Mouse (Mus musculus) forebrain, embryonic 14.5 days (tissue): ENCODE data around the gene Olfr1336. TPM values are rescaled to one million over a fixed set of nuclear protein-coding genes. Genes with fewer than 3 reads are reported as not detected.
"Not testable (repeated sequence)": the region's sequence is repeated elsewhere in the genome, so short reads cannot be mapped to it uniquely, and the experiment has no call there.

Experiments used
- ATAC-seq: fragments of 200-750 bp; cut with Nextera tagmentation; 2 replicates; pipeline ENCODE4 v1.8.0; 2017; ENCODE audit warnings: mild to moderate bottlenecking, moderate library complexity
- DNase-seq: peaks from one replicate; pipeline ENCODE4 v3.0.0-alpha.2; 2015; ENCODE audit warnings: low spot score
- H3K27ac ChIP-seq: fragments of 300-500 bp; sonication (generic); 2 replicates; pipeline ENCODE4 v1.5.1; 2014; ENCODE audit warnings: low read depth, mild to moderate bottlenecking, control low read depth, low read length, moderate library complexity
- H3K27me3 ChIP-seq: fragments of 300-500 bp; sonication (generic); replicated peaks from 2 replicates; pipeline ENCODE4 v1.6.1; 2014; ENCODE audit warnings: low read length, control low read depth, mixed read lengths; ENCODE audit not compliant: control insufficient read depth, insufficient read depth
- H3K36me3 ChIP-seq: fragments of 300-500 bp; sonication (generic); 2 replicates; pipeline ENCODE4 v1.6.1; 2014; ENCODE audit warnings: low read length, control low read depth; ENCODE audit not compliant: control insufficient read depth, insufficient read depth
- H3K4me1 ChIP-seq: fragments of 300-500 bp; sonication (generic); 2 replicates; pipeline ENCODE4 v1.6.1; 2014; ENCODE audit warnings: antibody characterized with exemption, low read length, control low read depth; ENCODE audit not compliant: control insufficient read depth, insufficient read depth
- H3K4me2 ChIP-seq: fragments of 300-500 bp; sonication (generic); 2 replicates; pipeline ENCODE4 v1.6.1; 2014; ENCODE audit warnings: mild to moderate bottlenecking, control low read depth, low read length
- H3K4me3 ChIP-seq: fragments of 300-500 bp; sonication (generic); 2 replicates; pipeline ENCODE4 v1.5.1; 2014; ENCODE audit warnings: low read depth, low read length, control low read depth
- H3K9ac ChIP-seq: fragments of 300-500 bp; sonication (generic); 2 replicates; pipeline ENCODE4 v1.6.1; 2014; ENCODE audit warnings: mild to moderate bottlenecking, low read length, control low read depth, moderate library complexity
- H3K9me3 ChIP-seq: fragments of 300-500 bp; sonication (generic); replicated peaks from 2 replicates; pipeline ENCODE4 v1.6.1; 2016; ENCODE audit warnings: low read length, control low read depth, mixed read lengths; ENCODE audit not compliant: control insufficient read depth
- WGBS: fragments of 180-500 bp; shearing (Covaris S2); extraction: QIAGEN DNeasy Blood & Tissue Kit; methylation state at CpG from one replicate; pipeline ENCODE4 v1.1.7; 2014; 5-methylcytosine and 5-hydroxymethylcytosine counted together
- polyA plus RNA-seq: library from polyadenylated mRNA; unstranded; fragments of >200 nt; fragmentation: Nextera tagmentation; extraction: Ambion mirVana; gene quantifications from 2 replicates; pipeline ENCODE4 v1.2.1, GENCODE M21; 2014

Olfr1336 gene
- polyA plus RNA-seq, 1 experiment from 2014 or later = not detected

DNA sequence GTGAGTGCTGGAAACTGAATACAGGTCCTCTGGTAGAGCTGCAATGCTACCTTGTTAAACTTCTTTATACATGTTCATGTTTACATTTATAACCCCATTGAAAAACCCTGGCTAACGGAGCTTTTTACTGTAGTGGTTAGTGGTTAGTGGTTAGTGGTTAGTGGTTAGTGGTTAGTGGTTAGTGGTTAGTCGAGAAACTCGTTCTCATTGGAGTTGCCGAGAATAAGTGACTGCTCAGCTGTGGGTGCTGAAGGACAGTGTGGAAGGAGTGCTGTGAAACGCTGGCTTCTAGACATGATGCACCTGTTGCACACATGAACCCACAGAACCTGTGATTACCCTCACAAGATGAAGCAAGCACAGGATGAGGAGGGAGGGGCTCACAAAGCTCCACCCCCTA lies 8.2 kb upstream of the Olfr1336 start:
- WGBS = 94% methylated on average over 5 of the region's 5 CpGs
- no peaks in the 10 kb centered on the region for H3K4me1 ChIP-seq

DNA sequence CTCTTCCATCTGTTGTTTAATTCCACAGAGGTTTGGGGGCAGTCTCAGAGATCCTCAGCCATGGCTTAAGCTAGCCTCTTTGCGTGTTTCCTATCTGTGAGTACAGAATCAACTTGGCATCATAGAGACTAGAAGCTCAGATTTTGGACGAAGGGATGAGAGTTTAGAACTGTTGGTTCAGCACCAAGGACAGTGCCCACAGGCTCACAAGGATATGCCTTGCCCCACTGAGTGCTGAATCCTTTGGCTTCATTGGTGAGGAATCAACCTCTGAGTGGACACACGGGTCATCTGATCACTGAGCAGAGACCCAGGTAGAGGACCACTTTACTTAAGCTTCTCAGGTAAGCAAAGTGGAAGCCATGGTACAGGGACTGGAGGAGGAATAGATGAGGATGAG lies 431 bp downstream of the Olfr1336 start:
- Histone ChIP-seq H3K27me3 (no peaks in the 10 kb centered on the region), H3K4me2 (no peak overlapping the region), H3K4me3 (no peak overlapping the region), H3K9me3 (no peaks in the 10 kb centered on the region), H3K9ac (no peak overlapping the region), H3K4me1 (no peaks in the 10 kb centered on the region), H3K36me3 (no peaks in the 10 kb centered on the region), H3K27ac (no peak overlapping the region)
- no peak for ATAC-seq
- DNase-seq = no peak
- 42% methylated on average over 3 of the region's 3 CpGs for WGBS

More for the DNA sequence above, 8.2 kb upstream of the Olfr1336 start:
- ATAC-seq (no peak), DNase-seq (no peak)
- Histone ChIP-seq H3K36me3 (no peaks in the 10 kb centered on the region), H3K27me3 (no peaks in the 10 kb centered on the region), H3K4me2 (no peak overlapping the region), H3K27ac (no peak overlapping the region), H3K9me3 (no peaks in the 10 kb centered on the region), H3K9ac (no peak overlapping the region), H3K4me3 (no peak overlapping the region)

DNA sequence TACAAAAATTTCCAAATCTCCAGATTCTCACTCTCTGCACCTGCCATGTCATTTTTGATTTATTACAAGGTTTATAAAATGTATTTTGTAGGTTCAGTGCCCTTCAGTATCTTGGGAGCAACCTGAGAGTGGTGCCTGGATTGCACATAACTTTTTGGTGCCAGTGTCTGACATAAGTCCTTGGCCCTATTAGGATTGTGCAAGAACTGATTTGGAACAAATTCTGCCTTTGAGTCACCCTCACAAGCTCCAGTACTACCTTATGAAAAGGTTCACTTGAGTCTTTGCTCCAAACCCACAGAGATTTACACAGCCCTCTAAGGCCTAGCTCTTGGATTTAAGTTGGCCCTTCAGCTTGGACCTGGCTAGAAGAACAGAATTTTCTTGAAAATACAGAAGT lies 11.0 kb downstream of the Olfr1336 start, which contains the start of gene Olfr1346:
Gene Olfr1346 (plus strand): TSS at position 151 of the 400 bp plus-strand sequence.
- H3K36me3 ChIP-seq = no peaks in the 10 kb centered on the region
- no peak within 1 kb of the TSS for H3K9ac ChIP-seq
- H3K27ac ChIP-seq = no peak within 1 kb of the TSS
- no peaks in the 10 kb centered on the region for H3K9me3 ChIP-seq
- no peak for ATAC-seq
- no peaks in the 10 kb centered on the region for H3K27me3 ChIP-seq
- H3K4me1 ChIP-seq = no peaks in the 10 kb centered on the region
- H3K4me2 ChIP-seq = no peak within 1 kb of the TSS
- DNase-seq = no peak
- H3K4me3 ChIP-seq = no peak within 1 kb of the TSS

DNA sequence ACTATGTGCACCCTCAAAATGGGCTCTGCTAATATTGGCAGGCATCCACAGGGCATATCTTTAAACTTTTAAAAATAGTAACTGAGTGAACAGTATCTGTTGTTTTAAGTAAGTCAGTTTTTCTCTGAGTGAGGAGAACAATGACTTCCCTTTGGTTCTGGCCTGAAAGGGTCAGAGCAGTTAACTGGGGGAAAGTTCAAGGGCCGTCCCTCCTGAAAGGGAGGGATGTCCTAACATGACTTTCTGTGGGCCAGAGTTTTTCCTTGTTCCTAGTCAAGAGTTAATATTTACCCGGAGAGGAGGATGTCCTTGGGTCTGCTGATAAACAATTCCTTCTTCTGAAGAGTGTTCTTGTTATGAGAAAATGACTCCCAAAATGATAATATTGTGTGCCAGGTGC lies 21.7 kb downstream of the Olfr1336 start:
- not testable (repeated sequence) for H3K4me1 ChIP-seq, DNase-seq, H3K9me3 ChIP-seq, ATAC-seq, H3K36me3 ChIP-seq, H3K4me2 ChIP-seq, H3K27me3 ChIP-seq, H3K9ac ChIP-seq, H3K4me3 ChIP-seq, H3K27ac ChIP-seq
- whole genome bisulfite sequencing = 83% methylated on average over 2 of the region's 2 CpGs

DNA sequence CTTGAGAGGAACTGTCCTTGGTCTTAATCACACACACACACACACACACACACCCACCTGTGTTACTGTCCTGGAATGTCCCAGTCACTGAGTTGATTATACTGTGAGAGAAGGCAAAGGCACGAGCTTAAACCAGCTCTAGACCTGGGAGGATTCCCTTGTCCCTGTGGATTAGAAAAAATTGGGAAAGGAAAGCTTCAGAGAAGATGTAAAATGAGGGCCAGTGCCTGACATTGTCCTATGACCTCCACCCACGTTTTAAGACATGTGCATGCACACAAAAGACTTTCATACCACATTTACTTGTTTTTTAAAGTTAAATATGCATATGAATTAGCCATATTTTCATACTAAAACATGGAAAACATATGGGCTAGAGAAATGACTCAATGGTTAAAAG lies 30.9 kb downstream of the Olfr1336 start, which contains the start of gene Olfr5:
Gene Olfr5 (minus strand): TSS at position 101 of the 400 bp plus-strand sequence.
- 28% methylated on average over 2 of the region's 2 CpGs for WGBS
- H3K27me3 ChIP-seq = no peaks in the 10 kb centered on the region
- DNase-seq (no peak), ATAC-seq (no peak)
- no peak within 1 kb of the TSS for H3K9ac ChIP-seq
- H3K4me2 ChIP-seq = no peak within 1 kb of the TSS
- H3K9me3 ChIP-seq = 0 out of 2 replicates have a peak, but pooled peaks cover 3% of the 10 kb centered on the region
- H3K36me3 ChIP-seq = no peaks in the 10 kb centered on the region
- H3K27ac ChIP-seq = no peak within 1 kb of the TSS
- H3K4me1 ChIP-seq = no peaks in the 10 kb centered on the region
- no peak within 1 kb of the TSS for H3K4me3 ChIP-seq

DNA sequence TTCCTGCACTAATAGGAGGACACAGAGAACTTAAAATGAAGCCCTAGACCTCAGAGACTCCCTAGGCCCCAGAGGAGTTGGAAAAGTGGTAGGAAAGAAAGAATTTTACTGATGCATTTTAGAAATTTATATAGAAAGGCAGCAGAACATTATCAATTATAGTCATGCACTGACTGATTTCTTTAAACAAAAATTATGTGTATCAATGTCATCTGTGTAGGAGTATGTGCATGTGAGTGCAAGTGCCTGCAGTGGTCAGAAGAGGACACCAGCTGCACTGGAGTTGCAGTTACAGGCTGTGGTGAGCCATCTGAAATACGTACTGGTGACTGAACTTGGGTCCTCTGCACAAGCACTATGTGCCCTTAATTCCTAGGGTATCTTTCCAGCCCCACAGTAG lies 43.7 kb downstream of the Olfr1336 start, which contains the start of gene Olfr1347:
Gene Olfr1347 (minus strand): TSS at position 101 of the 400 bp plus-strand sequence.
- H3K4me3 ChIP-seq = no peak within 1 kb of the TSS
- no peak within 1 kb of the TSS for H3K4me2 ChIP-seq
- H3K9ac ChIP-seq = no peak within 1 kb of the TSS
- ATAC-seq (no peak), DNase-seq (no peak)
- 0 out of 2 replicates have a peak, but pooled peaks cover 4% of the 10 kb centered on the region for H3K9me3 ChIP-seq
- H3K27ac ChIP-seq = no peak within 1 kb of the TSS
- H3K36me3 ChIP-seq = no peaks in the 10 kb centered on the region
- WGBS = 54% methylated on average over 1 of the region's 1 CpGs
- H3K4me1 ChIP-seq = no peaks in the 10 kb centered on the region
- H3K27me3 ChIP-seq = no peaks in the 10 kb centered on the region

DNA sequence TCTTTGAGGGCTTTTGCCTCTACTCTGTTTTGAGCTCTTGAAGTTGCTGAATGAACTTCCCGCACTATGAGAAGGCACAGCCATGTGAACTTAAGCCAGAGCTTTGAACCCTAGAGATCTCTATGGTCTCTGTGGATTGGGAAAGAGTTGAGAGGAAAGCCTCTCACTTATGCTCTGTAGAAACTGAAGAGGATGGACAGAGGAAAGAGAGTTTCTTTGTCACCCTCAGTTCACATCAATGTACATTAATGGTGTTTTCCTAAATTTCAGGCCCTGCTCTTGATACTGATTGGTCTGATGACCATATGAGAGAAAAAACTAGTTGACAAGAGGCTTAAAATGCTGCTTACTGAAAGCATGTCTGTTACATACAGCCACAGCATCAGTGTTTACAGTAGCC lies 52.7 kb downstream of the Olfr1336 start, which contains the start of gene Olfr1348:
Gene Olfr1348 (minus strand): TSS at position 101 of the 400 bp plus-strand sequence.
- 88% methylated on average over 1 of the region's 1 CpGs for WGBS
- H3K27me3 ChIP-seq = no peaks in the 10 kb centered on the region
- H3K36me3 ChIP-seq = no peaks in the 10 kb centered on the region
- no peak within 1 kb of the TSS for H3K4me3 ChIP-seq
- no peak within 1 kb of the TSS for H3K4me2 ChIP-seq
- no peaks in the 10 kb centered on the region for H3K4me1 ChIP-seq
- H3K9me3 ChIP-seq = no peaks in the 10 kb centered on the region
- no peak within 1 kb of the TSS for H3K27ac ChIP-seq
- DNase-seq (no peak), ATAC-seq (no peak)
- no peak within 1 kb of the TSS for H3K9ac ChIP-seq

Other genes with a start within 250 kb of the Olfr1336 start
- not detected in 2 replicates for gene Zscan5b, start 233.9 kb upstream of the Olfr1336 start, polyA plus RNA-seq
- not detected in 2 replicates for gene Epp13, start 203.5 kb upstream of the Olfr1336 start, polyA plus RNA-seq
- 11.7 and 13.5 TPM in 2 replicates for gene Zfp667, start 169.6 kb upstream of the Olfr1336 start, polyA plus RNA-seq
- 7.7 and 12.2 TPM in 2 replicates for gene Zfp583, start 124.9 kb upstream of the Olfr1336 start, polyA plus RNA-seq
- 1.7 and 2.7 TPM in 2 replicates for gene Gm3854, start 112.4 kb upstream of the Olfr1336 start, polyA plus RNA-seq
- gene Zfp78, start 92.9 kb upstream of the Olfr1336 start, polyA plus RNA-seq = 4.5 and 5.9 TPM in 2 replicates
- gene Zfp28, start 72.9 kb upstream of the Olfr1336 start, polyA plus RNA-seq = 15.8 and 18.4 TPM in 2 replicates
- 3.0 and 3.5 TPM in 2 replicates for gene Smim17, start 57.5 kb upstream of the Olfr1336 start, polyA plus RNA-seq
- gene Gm20715, start 45.9 kb upstream of the Olfr1336 start, polyA plus RNA-seq = not detected in 2 replicates
- 0.14 TPM in 1 of 2 replicates, not detected in the other for gene Olfr1344, start 17.5 kb upstream of the Olfr1336 start, polyA plus RNA-seq
- gene Olfr1346, start 10.9 kb downstream of the Olfr1336 start, polyA plus RNA-seq = not detected in 2 replicates
- not detected in 2 replicates for gene Olfr5, start 30.8 kb downstream of the Olfr1336 start, polyA plus RNA-seq
- not detected in 2 replicates for gene Olfr1347, start 43.6 kb downstream of the Olfr1336 start, polyA plus RNA-seq
- gene Olfr1348, start 52.6 kb downstream of the Olfr1336 start, polyA plus RNA-seq = not detected in 2 replicates
- not detected in 2 replicates for gene Olfr1349, start 66.8 kb downstream of the Olfr1336 start, polyA plus RNA-seq
- not detected in 2 replicates for gene Olfr1350, start 108.7 kb downstream of the Olfr1336 start, polyA plus RNA-seq
- 4.3 and 6.5 TPM in 2 replicates for gene Zim1, start 240.3 kb downstream of the Olfr1336 start, polyA plus RNA-seq